Mouse (Mus musculus) thymus, adult 2 months (tissue): ENCODE results near the gene 2510039O18Rik.

ENCODE experiments used
- CTCF ChIP-seq: fragments of 200-500 bp; IDR thresholded peaks from 2 replicates; pipeline ENCODE4 v1.5.1; 2012; ENCODE audit warnings: mild to moderate bottlenecking, control low read depth, low read length, moderate library complexity, borderline replicate concordance; ENCODE audit not compliant: control insufficient read depth, poor library complexity, insufficient read depth; ENCODE audit errors: extremely low read depth
- POLR2A ChIP-seq: fragments of 200-500 bp; IDR thresholded peaks from 2 replicates; pipeline ENCODE4 v1.6.1; 2012; ENCODE audit warnings: mild to moderate bottlenecking, low read length, control low read depth, moderate library complexity; ENCODE audit not compliant: control insufficient read depth, poor library complexity, insufficient read depth; ENCODE audit errors: extremely low read depth

DNA sequence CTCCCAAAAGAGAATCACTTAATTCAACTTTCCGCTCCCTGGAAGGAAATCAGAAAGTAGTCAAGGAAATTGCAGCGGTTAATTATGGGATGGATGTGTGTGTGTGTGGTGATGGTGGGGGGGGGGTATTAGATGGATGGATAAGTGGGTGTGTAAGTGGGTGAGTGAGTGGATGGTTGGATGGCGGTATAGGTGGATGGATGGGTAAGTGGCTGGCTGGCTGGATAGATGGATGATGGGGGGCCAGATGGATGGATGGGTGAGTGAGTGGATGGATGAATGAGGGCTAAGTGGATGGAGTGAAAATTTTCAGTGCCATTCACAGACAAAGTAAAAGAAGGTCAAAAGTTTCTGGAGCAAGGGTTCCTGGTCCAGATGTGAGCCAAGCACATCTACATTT is 3.7 kb upstream of the 2510039O18Rik start:
- no peak for TF ChIP-seq CTCF
- no peak for TF ChIP-seq POLR2A
